Mouse (Mus musculus) kidney, embryonic 15.5 days (tissue): Measurements from ENCODE around the gene Dscaml1. TPM values are rescaled to one million over a fixed set of nuclear protein-coding genes. Genes with fewer than 3 reads are reported as not detected.
A peak's percentile ranks its signal among the peaks of the same experiment; 100 is the strongest.

Source experiments
- ATAC-seq: fragments of 200-750 bp; cut with Nextera tagmentation; replicated peaks from 2 replicates; pipeline ENCODE4 v1.8.0; 2017; ENCODE audit warnings: moderate TSS enrichment; ENCODE audit not compliant: low FRiP score
- H3K27ac ChIP-seq: fragments of 300-500 bp; sonication (generic); 2 replicates; pipeline ENCODE4 v1.5.1; 2015; ENCODE audit warnings: mild to moderate bottlenecking, inconsistent platforms
- H3K27me3 ChIP-seq: fragments of 300-500 bp; sonication (generic); 2 replicates; pipeline ENCODE4 v1.6.1; 2015; ENCODE audit warnings: inconsistent platforms
- H3K36me3 ChIP-seq: fragments of 300-500 bp; sonication (generic); 2 replicates; pipeline ENCODE4 v1.6.1; 2015; ENCODE audit warnings: inconsistent platforms
- H3K4me1 ChIP-seq: fragments of 300-500 bp; sonication (generic); 2 replicates; pipeline ENCODE4 v1.6.1; 2015; ENCODE audit warnings: inconsistent platforms
- H3K4me2 ChIP-seq: fragments of 300-500 bp; sonication (generic); 2 replicates; pipeline ENCODE4 v1.6.1; 2015; ENCODE audit warnings: moderate library complexity, mild to moderate bottlenecking, inconsistent platforms
- H3K4me3 ChIP-seq: fragments of 300-500 bp; sonication (generic); replicated peaks from 2 replicates; pipeline ENCODE4 v1.5.1; 2015; ENCODE audit warnings: mild to moderate bottlenecking, inconsistent platforms
- H3K9ac ChIP-seq: fragments of 300-500 bp; sonication (generic); 2 replicates; pipeline ENCODE4 v1.6.1; 2015; ENCODE audit warnings: mild to moderate bottlenecking, inconsistent platforms
- H3K9me3 ChIP-seq: fragments of 300-500 bp; sonication (generic); replicated peaks from 2 replicates; pipeline ENCODE4 v1.6.1; 2016; ENCODE audit warnings: inconsistent platforms
- WGBS: fragments of 180-500 bp; shearing (Covaris S2); methylation state at CpG from one replicate; pipeline ENCODE4 v1.1.7; 2015; ENCODE audit warnings: mixed read lengths; 5-methylcytosine and 5-hydroxymethylcytosine counted together
- polyA plus RNA-seq: library from polyadenylated mRNA; unstranded; fragments of >200 nt; fragmentation: Nextera tagmentation; extraction: Ambion mirVana; gene quantifications from 2 replicates; pipeline ENCODE4 v1.2.1, GENCODE M21; 2015

The Dscaml1 gene
- polyA plus RNA-seq, 1 experiment from 2014 or later: 0.13 TPM

DNA sequence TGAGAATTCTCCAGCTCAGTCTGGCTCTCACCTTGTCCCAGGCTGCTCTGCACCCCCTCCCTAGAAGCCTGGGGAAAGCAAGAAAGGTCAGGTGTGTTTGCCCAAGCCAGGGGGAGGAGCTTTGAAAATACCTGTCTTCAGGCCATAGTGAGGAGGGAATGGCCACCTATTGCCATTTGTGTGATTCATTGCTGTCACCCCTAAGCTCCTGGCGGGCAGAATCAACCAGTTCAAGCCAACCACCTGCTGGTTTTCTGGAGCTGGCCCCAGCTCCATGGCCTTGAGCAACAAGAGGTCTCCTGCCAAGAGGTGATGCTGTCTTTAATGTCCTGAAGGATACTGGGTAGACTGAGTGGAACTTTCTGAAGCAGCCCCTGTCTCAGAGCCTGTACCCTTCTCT, 28.1 kb upstream of the Dscaml1 start:
- no peak overlapping the region for H3K9ac ChIP-seq
- H3K4me1 ChIP-seq: peaks cover 22% of the 10 kb centered on the region
- ATAC-seq: no peak
- WGBS: 45% methylated on average over 1 of the region's 1 CpGs
- no peaks in the 10 kb centered on the region for H3K9me3 ChIP-seq
- H3K4me2 ChIP-seq: no peak overlapping the region
- no peak overlapping the region for H3K27ac ChIP-seq
- H3K36me3 ChIP-seq: peaks cover 26% of the 10 kb centered on the region; the same call in 1 of the 2 replicates
- 0 out of 2 replicates have a peak, but pooled peaks cover 5% of the 10 kb centered on the region for H3K27me3 ChIP-seq
- no peak overlapping the region for H3K4me3 ChIP-seq

GRCm38 (mm10) chr9:45399434-45399833, 27.0 kb upstream of the Dscaml1 start, which contains the start of gene Fxyd2:
Gene Fxyd2, plus strand, starts transcription at chr9:45399669.
- H3K27ac ChIP-seq: no peak within 1 kb of the TSS
- H3K9me3 ChIP-seq: no peaks in the 10 kb centered on the region
- H3K4me3 ChIP-seq: no peak within 1 kb of the TSS
- no peak for ATAC-seq
- H3K36me3 ChIP-seq: peaks cover 16% of the 10 kb centered on the region; the same call in 1 of the 2 replicates
- WGBS: 78% methylated on average over 4 of the region's 4 CpGs
- no peak within 1 kb of the TSS for H3K4me2 ChIP-seq
- H3K4me1 ChIP-seq: peaks cover 22% of the 10 kb centered on the region
- H3K27me3 ChIP-seq: 0 out of 2 replicates have a peak, but pooled peaks cover 5% of the 10 kb centered on the region
- H3K9ac ChIP-seq: no peak within 1 kb of the TSS

GRCm38 (mm10) chr9:45401851-45402250, 24.6 kb upstream of the Dscaml1 start:
- H3K36me3 ChIP-seq: no peaks in the 10 kb centered on the region
- WGBS: 39% methylated on average over 4 of the region's 4 CpGs
- no peak overlapping the region for H3K4me3 ChIP-seq
- ATAC-seq: no peak
- H3K4me1 ChIP-seq: peaks cover 14% of the 10 kb centered on the region
- no peaks in the 10 kb centered on the region for H3K9me3 ChIP-seq
- H3K27ac ChIP-seq: no peak overlapping the region
- H3K4me2 ChIP-seq: no peak overlapping the region
- no peak overlapping the region for H3K9ac ChIP-seq
- 0 out of 2 replicates have a peak, but pooled peaks cover 5% of the 10 kb centered on the region for H3K27me3 ChIP-seq

- WGBS: 41% methylated on average over 2 of the region's 2 CpGs
- Histone ChIP-seq H3K4me2 (no peak overlapping the region), H3K4me3 (no peak overlapping the region), H3K36me3 (no peaks in the 10 kb centered on the region), H3K27ac (no peak overlapping the region), H3K9ac (no peak overlapping the region), H3K4me1 (peaks cover 9% of the 10 kb centered on the region; the same call in 1 of the 2 replicates), H3K9me3 (no peaks in the 10 kb centered on the region), H3K27me3 (0 out of 2 replicates have a peak, but pooled peaks cover 5% of the 10 kb centered on the region)
- peak; percentile 53; the same call in 1 of the 2 replicates for ATAC-seq
Observed at GRCm38 (mm10) chr9:45402957-45403356, 23.5 kb upstream of the Dscaml1 start.

- Histone ChIP-seq H3K36me3 (no peaks in the 10 kb centered on the region), H3K4me3 (peak overlapping the region; percentile 20), H3K9me3 (no peaks in the 10 kb centered on the region), H3K27ac (peak overlapping the region; percentile 69), H3K4me1 (peaks cover 16% of the 10 kb centered on the region), H3K9ac (no peak overlapping the region), H3K27me3 (0 out of 2 replicates have a peak, but pooled peaks cover 5% of the 10 kb centered on the region), H3K4me2 (0 out of 2 replicates have a peak overlapping the region, but pooled peaks have one; percentile 63)
- WGBS: 59% methylated on average over 5 of the region's 5 CpGs
- peak; percentile 44; the same call in 1 of the 2 replicates for ATAC-seq
Observed at GRCm38 (mm10) chr9:45405694-45406093, 20.7 kb upstream of the Dscaml1 start.

GRCm38 (mm10) chr9:45406808-45407207, 19.6 kb upstream of the Dscaml1 start:
- H3K36me3 ChIP-seq: no peaks in the 10 kb centered on the region

DNA sequence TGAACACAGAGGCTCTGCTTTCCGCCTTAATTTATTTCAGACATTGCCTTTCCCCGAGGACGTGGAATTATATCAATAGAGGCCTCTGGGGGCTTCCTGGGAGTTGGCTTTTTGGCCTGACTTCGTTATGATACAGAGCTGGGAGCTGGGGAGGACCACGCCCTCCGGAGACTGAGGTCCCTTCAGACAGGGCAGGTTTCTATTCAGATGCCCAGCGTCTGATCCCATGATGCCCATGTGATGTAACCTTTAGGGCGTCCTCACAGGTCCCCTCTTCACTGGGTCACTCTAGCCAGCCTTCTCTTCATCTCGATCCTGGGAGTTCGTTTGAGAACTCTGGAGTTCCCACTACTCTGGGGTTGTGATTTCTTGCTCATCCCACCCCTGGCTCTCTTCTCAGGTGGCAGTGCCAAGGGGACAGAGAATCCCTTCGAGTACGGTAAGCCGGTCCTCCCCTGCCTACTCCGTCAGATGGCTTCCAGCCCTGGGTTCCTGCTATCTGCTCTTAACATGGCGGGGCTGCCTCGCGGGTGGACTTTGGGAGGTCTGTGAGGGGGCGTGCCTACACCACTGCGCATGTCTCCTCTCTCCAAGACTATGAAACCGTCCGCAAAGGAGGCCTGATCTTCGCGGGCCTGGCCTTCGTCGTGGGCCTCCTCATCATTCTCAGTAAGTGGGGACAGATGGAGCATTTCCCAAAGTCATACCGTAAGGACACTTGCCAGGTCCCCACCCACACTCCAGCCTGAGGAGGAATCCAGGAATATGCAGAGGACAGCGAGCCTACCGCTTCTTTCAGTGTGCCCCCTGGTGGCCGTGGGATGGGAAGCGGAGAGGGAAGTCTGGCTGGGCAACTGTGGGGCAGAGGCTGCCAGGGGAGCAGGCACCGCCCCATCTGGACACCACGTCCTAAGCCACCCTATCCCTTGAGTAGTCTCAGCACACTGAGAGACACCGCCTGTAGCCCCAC, 18.4 kb upstream of the Dscaml1 start:
- ATAC-seq: peak; percentile 50
- peaks cover 21% of the 10 kb centered on the region for H3K4me1 ChIP-seq
- H3K27me3 ChIP-seq: no peaks in the 10 kb centered on the region
- H3K36me3 ChIP-seq: no peaks in the 10 kb centered on the region
- no peak overlapping the region; the same call in 1 of the 2 replicates for H3K9ac ChIP-seq
- 38% methylated on average over 33 of the region's 33 CpGs for WGBS
- H3K4me2 ChIP-seq: peak overlapping the region; percentile 63
- no peaks in the 10 kb centered on the region for H3K9me3 ChIP-seq
- peak overlapping the region; percentile 39 for H3K4me3 ChIP-seq
- no peak overlapping the region for H3K27ac ChIP-seq

More at GRCm38 (mm10) chr9:45406808-45407207, 19.6 kb upstream of the Dscaml1 start:
- 75% methylated on average over 3 of the region's 3 CpGs for WGBS
- no peaks in the 10 kb centered on the region for H3K9me3 ChIP-seq
- peak overlapping the region; percentile 39 for H3K4me3 ChIP-seq
- H3K4me1 ChIP-seq: peaks cover 14% of the 10 kb centered on the region
- no peak overlapping the region for H3K9ac ChIP-seq
- peak overlapping the region; percentile 63 for H3K4me2 ChIP-seq
- H3K27ac ChIP-seq: peak overlapping the region; percentile 69
- H3K27me3 ChIP-seq: 0 out of 2 replicates have a peak, but pooled peaks cover 4% of the 10 kb centered on the region
- ATAC-seq: no peak

GRCm38 (mm10) chr9:45410193-45410592, 16.2 kb upstream of the Dscaml1 start:
- Histone ChIP-seq H3K27ac (no peak overlapping the region), H3K36me3 (no peaks in the 10 kb centered on the region), H3K4me1 (peaks cover 22% of the 10 kb centered on the region), H3K27me3 (no peaks in the 10 kb centered on the region), H3K9ac (no peak overlapping the region), H3K4me2 (no peak overlapping the region), H3K9me3 (no peaks in the 10 kb centered on the region), H3K4me3 (no peak overlapping the region)
- ATAC-seq: no peak
- 76% methylated on average over 5 of the region's 5 CpGs for WGBS

- H3K4me3 ChIP-seq: no peak overlapping the region
- no peak overlapping the region for H3K27ac ChIP-seq
- peaks cover 22% of the 10 kb centered on the region for H3K4me1 ChIP-seq
- no peaks in the 10 kb centered on the region for H3K9me3 ChIP-seq
- no peaks in the 10 kb centered on the region for H3K36me3 ChIP-seq
- H3K27me3 ChIP-seq: no peaks in the 10 kb centered on the region
- WGBS: 97% methylated on average over 2 of the region's 2 CpGs
- H3K9ac ChIP-seq: no peak overlapping the region
- no peak overlapping the region for H3K4me2 ChIP-seq
- no peak for ATAC-seq
Observed at GRCm38 (mm10) chr9:45410614-45411013, 15.8 kb upstream of the Dscaml1 start.

DNA sequence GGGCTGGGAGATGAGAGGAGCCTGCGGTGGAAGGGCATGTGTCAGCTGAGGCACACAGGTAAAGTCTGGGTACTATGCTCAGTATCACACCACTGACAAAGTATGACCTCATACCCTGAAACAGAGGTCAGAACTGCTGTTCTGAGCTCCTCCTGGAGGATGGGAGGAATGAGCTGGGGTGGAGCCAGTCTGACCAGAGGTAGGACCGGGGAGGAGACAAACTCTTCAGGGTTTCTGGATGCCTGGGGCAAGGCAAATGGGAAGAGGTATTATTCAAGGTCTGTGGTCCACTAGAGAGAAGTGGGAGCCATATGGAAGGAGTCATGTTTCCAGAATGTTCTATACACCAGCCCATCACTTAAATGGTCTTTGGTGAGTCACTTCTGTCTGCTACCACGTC, 15.3 kb upstream of the Dscaml1 start:
- Histone ChIP-seq H3K27ac (no peak overlapping the region), H3K9ac (no peak overlapping the region), H3K4me1 (peaks cover 22% of the 10 kb centered on the region), H3K4me2 (no peak overlapping the region), H3K27me3 (no peaks in the 10 kb centered on the region), H3K9me3 (no peaks in the 10 kb centered on the region), H3K36me3 (no peaks in the 10 kb centered on the region), H3K4me3 (no peak overlapping the region)
- ATAC-seq: no peak
- WGBS: 77% methylated on average over 3 of the region's 3 CpGs

DNA sequence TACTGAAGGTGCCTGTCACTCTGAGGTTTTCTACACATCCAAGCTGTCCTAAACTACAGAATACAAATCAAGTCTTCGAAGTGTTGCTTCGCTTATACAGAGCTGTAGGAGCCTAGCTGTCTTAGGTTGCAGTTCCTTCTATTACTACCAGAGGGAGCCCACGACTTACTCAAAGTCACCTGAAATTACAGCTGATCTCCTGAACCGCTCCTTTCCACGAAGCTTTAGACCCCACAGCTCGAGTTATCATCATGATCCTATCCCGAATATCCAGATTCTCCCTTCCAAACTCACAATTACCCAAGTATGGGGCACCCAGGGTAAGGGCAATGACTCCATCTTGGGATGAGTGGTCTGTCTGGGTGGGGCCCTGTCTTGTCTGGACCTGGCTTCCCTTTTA, 14.6 kb upstream of the Dscaml1 start:
- Histone ChIP-seq H3K27ac (0 out of 2 replicates have a peak overlapping the region, but pooled peaks have one; percentile 70), H3K9ac (no peak overlapping the region), H3K27me3 (no peaks in the 10 kb centered on the region), H3K4me1 (peaks cover 22% of the 10 kb centered on the region), H3K9me3 (no peaks in the 10 kb centered on the region), H3K4me3 (peak overlapping the region; percentile 23), H3K4me2 (peak overlapping the region; percentile 50), H3K36me3 (no peaks in the 10 kb centered on the region)
- 16% methylated on average over 7 of the region's 7 CpGs for WGBS
- ATAC-seq: no peak

GRCm38 (mm10) chr9:45412287-45412686, 14.1 kb upstream of the Dscaml1 start:
- no peaks in the 10 kb centered on the region for H3K27me3 ChIP-seq
- 5% methylated on average over 10 of the region's 10 CpGs for WGBS
- ATAC-seq: peak; percentile 26; the same call in 1 of the 2 replicates

More at GRCm38 (mm10) chr9:45412287-45412686, 14.1 kb upstream of the Dscaml1 start:
- Histone ChIP-seq H3K4me2 (peak overlapping the region; percentile 50), H3K4me1 (peaks cover 22% of the 10 kb centered on the region), H3K9ac (no peak overlapping the region), H3K27ac (peak overlapping the region; percentile 70), H3K9me3 (no peaks in the 10 kb centered on the region), H3K4me3 (peak overlapping the region; percentile 23), H3K36me3 (no peaks in the 10 kb centered on the region)
